Mouse (Mus musculus) liver, embryonic 14.5 days (tissue): ENCODE measurements at regions not wholly inside any gene's neighbourhood (a gene's known extent, or its start where the extent isn't known, plus 50 kb on each side); places are given as distances from the start of the nearest gene placed in this dataset.
"Not testable (repeated sequence)": the region's sequence is repeated elsewhere in the genome, so short reads cannot be mapped to it uniquely, and the experiment has no call there.

ENCODE experiments used
- CTCF ChIP-seq: IDR thresholded peaks from 2 replicates; pipeline ENCODE4 v1.5.1; 2016; ENCODE audit warnings: antibody characterized with exemption, low read depth, control low read depth
- EP300 ChIP-seq: IDR thresholded peaks from 2 replicates; pipeline ENCODE4 v1.6.1; 2016; ENCODE audit warnings: antibody characterized with exemption, low read depth

GRCm38 (mm10) chr17:16997241-16997640, 66.7 kb upstream of the Zfp960 start:
- TF ChIP-seq CTCF, EP300: not testable (repeated sequence)
